Mouse (Mus musculus) neural tube, embryonic 14.5 days (tissue): ENCODE results near the gene Trim3. TPM values are rescaled to one million over a fixed set of nuclear protein-coding genes. Genes with fewer than 3 reads are reported as not detected.

ENCODE experiments used
- ATAC-seq: fragments of 200-750 bp; cut with Nextera tagmentation; 2 replicates; pipeline ENCODE4 v1.8.0; 2017; ENCODE audit warnings: low read depth, mild to moderate bottlenecking, moderate TSS enrichment, moderate library complexity
- H3K27ac ChIP-seq: fragments of 300-500 bp; sonication (generic); 2 replicates; pipeline ENCODE4 v1.5.1; 2014; ENCODE audit warnings: low read depth, mild to moderate bottlenecking, control low read depth, low read length, moderate library complexity, mixed read lengths
- H3K27me3 ChIP-seq: fragments of 300-500 bp; sonication (generic); 2 replicates; pipeline ENCODE4 v1.6.1; 2014; ENCODE audit warnings: low read length; ENCODE audit not compliant: control insufficient read depth, insufficient read depth
- H3K36me3 ChIP-seq: fragments of 300-500 bp; sonication (generic); 2 replicates; pipeline ENCODE4 v1.6.1; 2014; ENCODE audit warnings: low read length, mixed read lengths; ENCODE audit not compliant: control insufficient read depth, insufficient read depth
- H3K4me1 ChIP-seq: fragments of 300-500 bp; sonication (generic); 2 replicates; pipeline ENCODE4 v1.6.1; 2014; ENCODE audit warnings: low read length; ENCODE audit not compliant: control insufficient read depth, insufficient read depth
- H3K4me2 ChIP-seq: fragments of 300-500 bp; sonication (generic); 2 replicates; pipeline ENCODE4 v1.6.1; 2014; ENCODE audit warnings: mild to moderate bottlenecking, low read depth, low read length, control low read depth
- H3K4me3 ChIP-seq: fragments of 300-500 bp; sonication (generic); 2 replicates; pipeline ENCODE4 v1.5.1; 2014; ENCODE audit warnings: low read depth, low read length, control low read depth, mixed read lengths
- H3K9ac ChIP-seq: fragments of 300-500 bp; sonication (generic); replicated peaks from 2 replicates; pipeline ENCODE4 v1.6.1; 2014; ENCODE audit warnings: low read depth, mild to moderate bottlenecking, control low read depth, low read length, mixed read lengths
- H3K9me3 ChIP-seq: fragments of 300-500 bp; sonication (generic); 2 replicates; pipeline ENCODE4 v1.6.1; 2016; ENCODE audit warnings: low read length; ENCODE audit not compliant: control insufficient read depth
- WGBS: fragments of 180-500 bp; shearing (Covaris S2); extraction: QIAGEN DNeasy Blood & Tissue Kit; methylation state at CpG from one replicate; pipeline ENCODE4 v1.1.7; 2014; 5-methylcytosine and 5-hydroxymethylcytosine counted together
- polyA plus RNA-seq: library from polyadenylated mRNA; unstranded; fragments of >200 nt; fragmentation: Nextera tagmentation; extraction: Ambion mirVana; gene quantifications from 2 replicates; pipeline ENCODE4 v1.2.1, GENCODE M21; 2014

Trim3 gene
- polyA plus RNA-seq, 1 experiment from 2014 or later = 93.1 TPM

GRCm38 (mm10) chr7:105556406-105556805, 77.0 kb downstream of the Trim3 start:
- H3K27me3 ChIP-seq = no peaks in the 10 kb centered on the region
- H3K36me3 ChIP-seq = peaks cover 23% of the 10 kb centered on the region
- no peak overlapping the region for H3K4me3 ChIP-seq
- H3K9ac ChIP-seq = no peak overlapping the region
- WGBS = 87% methylated on average over 8 of the region's 8 CpGs
- H3K4me1 ChIP-seq = peaks cover 13% of the 10 kb centered on the region; the same call in 1 of the 2 replicates
- no peaks in the 10 kb centered on the region for H3K9me3 ChIP-seq
- ATAC-seq = no peak
- H3K27ac ChIP-seq = no peak overlapping the region
- no peak overlapping the region for H3K4me2 ChIP-seq

GRCm38 (mm10) chr7:105555571-105555970, 77.8 kb downstream of the Trim3 start:
- ATAC-seq = no peak
- WGBS = 92% methylated on average over 10 of the region's 10 CpGs
- H3K9ac ChIP-seq = peak overlapping the region; percentile 70
- peaks cover 23% of the 10 kb centered on the region for H3K36me3 ChIP-seq
- no peak overlapping the region for H3K4me3 ChIP-seq
- no peaks in the 10 kb centered on the region for H3K9me3 ChIP-seq
- no peaks in the 10 kb centered on the region for H3K27me3 ChIP-seq
- peak overlapping the region; percentile 89; the same call in 1 of the 2 replicates for H3K4me2 ChIP-seq
- no peak overlapping the region for H3K27ac ChIP-seq
- H3K4me1 ChIP-seq = peaks cover 13% of the 10 kb centered on the region; the same call in 1 of the 2 replicates

Other genes starting within 250 kb of the Trim3 start
- 40.1 and 43.7 TPM in 2 replicates for gene Fam160a2, start 233.5 kb downstream of the Trim3 start, polyA plus RNA-seq
- not detected in 2 replicates for gene Cnga4, start 229.0 kb downstream of the Trim3 start, polyA plus RNA-seq
- gene Cckbr, start 207.8 kb downstream of the Trim3 start, polyA plus RNA-seq = 3.0 and 4.4 TPM in 2 replicates
- gene Cavin3, start 151.3 kb downstream of the Trim3 start, polyA plus RNA-seq = 21.2 and 33.3 TPM in 2 replicates
- gene Smpd1, start 79.2 kb downstream of the Trim3 start, polyA plus RNA-seq = 93.8 and 98.1 TPM in 2 replicates
- 220 and 224 TPM in 2 replicates for gene Apbb1, start 51.9 kb downstream of the Trim3 start, polyA plus RNA-seq
- gene Hpx, start 33.4 kb downstream of the Trim3 start, polyA plus RNA-seq = 0.58 TPM in 1 of 2 replicates, not detected in the other
- 155 and 163 TPM in 2 replicates for gene Timm10b, start 6.5 kb upstream of the Trim3 start, polyA plus RNA-seq
- 84.7 and 87.5 TPM in 2 replicates for gene Arfip2, start 6.8 kb upstream of the Trim3 start, polyA plus RNA-seq
- gene Gm45799, start 7.0 kb upstream of the Trim3 start, polyA plus RNA-seq = 6.1 and 31.1 TPM in 2 replicates
- gene Dnhd1, start 17.3 kb upstream of the Trim3 start, polyA plus RNA-seq = 2.0 and 2.8 TPM in 2 replicates
- 182 and 227 TPM in 2 replicates for gene Ilk, start 103.0 kb upstream of the Trim3 start, polyA plus RNA-seq
- gene Rrp8, start 103.8 kb upstream of the Trim3 start, polyA plus RNA-seq = 22.9 and 28.5 TPM in 2 replicates
- gene Taf10, start 110.8 kb upstream of the Trim3 start, polyA plus RNA-seq = 118 and 120 TPM in 2 replicates
- gene Tpp1, start 118.7 kb upstream of the Trim3 start, polyA plus RNA-seq = 39.2 and 52.7 TPM in 2 replicates
- gene Dchs1, start 154.1 kb upstream of the Trim3 start, polyA plus RNA-seq = 20.7 and 20.8 TPM in 2 replicates
- gene Mrpl17, start 177.5 kb upstream of the Trim3 start, polyA plus RNA-seq = 186 and 212 TPM in 2 replicates